Mouse (Mus musculus) naive thymus-derived CD4-positive, alpha-beta T cell, adult 2 months (primary cell): ENCODE measurements around the gene Cox17.

Experiments used
- DNase-seq: peaks from one replicate; pipeline ENCODE4 v3.0.0-alpha.2; 2011; ENCODE audit warnings: low read depth

Gene Cox17

DNA sequence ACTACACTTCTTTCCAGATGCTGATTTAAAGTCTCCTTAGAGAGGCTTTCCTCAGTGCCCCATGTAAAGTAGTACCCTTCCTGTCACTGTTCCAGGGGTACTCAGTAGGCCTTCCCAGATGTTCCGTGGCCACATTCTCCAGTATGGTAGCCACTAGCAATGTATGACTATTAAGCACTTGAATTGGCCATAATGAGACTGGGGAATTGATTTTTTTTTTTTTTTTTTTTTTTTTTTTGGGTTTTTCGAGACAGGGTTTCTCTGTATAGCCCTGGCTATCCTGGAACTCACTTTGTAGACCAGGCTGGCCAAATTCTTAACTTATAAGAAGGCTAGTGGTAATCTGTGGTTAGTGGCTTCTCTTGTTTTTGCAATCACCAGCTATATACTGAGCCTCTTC is 3.1 kb downstream of the Cox17 start:
- DNase-seq = no peak

DNA sequence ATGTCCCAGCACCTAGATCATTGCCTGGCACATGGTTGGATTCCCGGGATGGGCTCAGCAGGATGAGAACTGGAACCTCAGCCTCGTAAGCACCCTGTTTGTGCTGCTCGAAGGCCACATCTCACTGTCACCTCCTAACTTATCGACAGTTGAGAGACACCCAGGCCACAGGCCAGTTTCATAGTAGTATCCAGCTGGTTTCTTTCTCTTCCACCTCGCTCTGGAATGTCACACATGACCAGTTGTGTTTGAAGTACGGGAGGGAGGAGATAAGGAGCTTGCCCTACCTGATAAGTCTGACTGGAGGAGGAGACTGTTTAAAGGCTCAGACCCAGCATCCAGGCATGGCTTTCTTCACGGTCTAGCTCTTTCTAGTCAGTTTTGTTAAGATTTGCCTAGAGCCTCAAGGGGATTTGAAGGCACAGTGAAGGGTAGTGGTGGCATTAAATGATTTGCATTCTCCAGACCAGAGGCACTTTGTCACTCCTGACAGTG is 3.6 kb downstream of the Cox17 start:
- no peak for DNase-seq

DNA sequence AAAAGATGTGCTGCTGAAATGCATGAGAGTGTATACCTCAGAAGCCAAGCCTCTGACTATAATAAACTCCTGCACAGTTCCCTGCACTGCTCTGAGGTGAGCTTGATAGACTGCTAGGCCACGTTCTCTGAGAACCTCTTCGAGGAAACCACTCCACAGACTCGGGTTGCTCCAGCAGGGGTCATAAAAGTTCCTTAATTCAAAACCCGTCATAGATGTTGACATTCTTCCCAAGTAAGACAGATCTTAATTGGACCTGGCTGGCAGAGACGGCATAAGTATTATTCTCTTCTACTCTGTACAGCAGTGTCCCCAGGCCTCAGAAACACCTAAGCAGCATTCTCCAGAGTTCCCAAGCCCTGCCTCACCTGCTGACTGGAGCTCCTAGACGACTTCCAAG is 4.1 kb downstream of the Cox17 start:
- DNase-seq = no peak

DNA sequence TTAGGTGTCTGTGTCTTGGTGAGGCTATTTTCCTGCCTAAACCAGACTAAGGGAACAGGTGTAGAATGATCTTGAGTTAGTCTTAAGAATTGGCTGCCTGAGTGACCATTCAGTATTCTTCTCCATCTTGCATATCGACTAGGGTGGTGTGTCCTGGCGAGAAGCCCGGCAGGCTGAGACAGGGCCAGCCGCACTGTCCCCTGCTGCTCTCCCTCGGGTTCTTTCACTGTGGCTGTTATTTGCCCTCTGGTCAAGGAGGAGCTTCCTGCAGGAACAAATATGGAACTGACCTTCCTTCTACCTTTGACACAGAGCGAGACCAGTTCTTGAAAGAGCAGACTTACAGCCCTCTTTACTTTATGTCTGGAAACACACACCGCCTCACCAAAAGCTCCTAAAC is 5.2 kb downstream of the Cox17 start:
- no peak for DNase-seq

DNA sequence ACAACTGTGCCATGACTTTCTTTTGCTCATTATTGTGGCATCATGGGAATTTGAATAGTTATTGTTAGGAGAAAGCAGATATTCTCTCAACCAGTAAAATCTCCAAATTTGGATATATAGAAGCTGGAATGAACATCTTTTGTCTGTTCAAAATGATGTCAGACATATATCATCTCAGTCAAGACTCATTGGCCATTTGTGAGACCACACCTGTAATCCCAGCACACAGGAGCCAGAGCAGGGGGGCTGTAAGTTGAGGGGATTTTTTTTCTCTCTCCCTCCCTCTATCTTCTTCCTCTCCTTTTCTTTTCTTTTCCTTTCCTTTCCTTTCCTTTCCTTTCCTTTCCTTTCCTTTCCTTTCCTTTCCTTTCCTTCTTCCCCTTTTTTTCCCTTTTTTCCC is 6.1 kb downstream of the Cox17 start:
- peak; percentile 20 for DNase-seq

DNA sequence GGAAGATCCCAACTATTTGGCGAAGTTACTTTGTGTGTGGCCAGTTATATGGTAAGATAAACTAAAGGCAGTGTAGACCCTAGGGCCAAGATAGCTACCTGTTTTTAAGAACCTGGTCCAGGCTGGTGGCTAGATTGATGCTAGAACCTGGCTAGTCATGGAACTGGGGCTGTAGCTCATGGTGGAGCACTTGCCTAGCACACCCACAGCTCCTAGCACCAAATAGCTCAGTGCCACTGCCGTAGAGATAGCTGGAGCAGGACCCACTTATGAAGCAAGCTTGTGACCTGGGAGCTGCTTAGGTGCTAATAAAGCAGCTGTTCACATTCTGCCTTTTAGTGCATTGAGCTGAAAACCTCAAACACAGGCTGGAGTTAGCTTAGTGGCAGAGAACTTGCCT is 6.9 kb downstream of the Cox17 start:
- DNase-seq = peak; percentile 38

DNA sequence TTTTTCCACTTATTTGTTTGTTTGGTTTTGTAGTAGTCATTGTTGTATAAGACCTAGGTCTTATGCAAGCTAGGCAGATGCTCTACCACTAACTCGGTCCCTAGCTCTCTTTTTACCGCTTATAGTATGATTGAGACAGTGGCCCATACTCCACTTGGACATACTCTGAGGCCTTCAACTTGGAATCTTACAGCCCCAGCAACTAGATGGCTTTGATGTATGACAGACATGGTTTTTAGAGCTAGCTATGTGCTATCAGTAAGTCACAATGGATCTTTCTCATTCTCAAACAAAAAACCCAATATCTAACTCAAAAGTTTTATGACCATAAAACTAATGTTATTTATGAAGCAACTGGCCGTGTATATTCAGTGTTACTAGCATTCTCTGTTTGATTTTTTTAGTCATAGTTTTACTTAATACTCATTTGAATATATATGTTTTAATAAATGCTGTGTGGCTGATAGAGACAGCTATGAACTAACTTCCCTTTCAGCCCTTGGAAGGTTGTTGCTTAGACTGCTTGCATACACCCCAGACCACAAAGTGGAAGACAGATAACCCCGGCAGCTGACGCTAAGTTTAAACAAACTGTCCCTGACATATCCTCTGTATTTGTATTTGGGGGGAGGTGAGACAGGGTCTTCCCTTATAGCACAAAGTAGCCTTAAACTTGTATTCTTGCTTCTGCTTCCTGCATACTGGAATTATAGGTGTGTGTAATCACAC is 7.6 kb downstream of the Cox17 start:
- DNase-seq = no peak

DNA sequence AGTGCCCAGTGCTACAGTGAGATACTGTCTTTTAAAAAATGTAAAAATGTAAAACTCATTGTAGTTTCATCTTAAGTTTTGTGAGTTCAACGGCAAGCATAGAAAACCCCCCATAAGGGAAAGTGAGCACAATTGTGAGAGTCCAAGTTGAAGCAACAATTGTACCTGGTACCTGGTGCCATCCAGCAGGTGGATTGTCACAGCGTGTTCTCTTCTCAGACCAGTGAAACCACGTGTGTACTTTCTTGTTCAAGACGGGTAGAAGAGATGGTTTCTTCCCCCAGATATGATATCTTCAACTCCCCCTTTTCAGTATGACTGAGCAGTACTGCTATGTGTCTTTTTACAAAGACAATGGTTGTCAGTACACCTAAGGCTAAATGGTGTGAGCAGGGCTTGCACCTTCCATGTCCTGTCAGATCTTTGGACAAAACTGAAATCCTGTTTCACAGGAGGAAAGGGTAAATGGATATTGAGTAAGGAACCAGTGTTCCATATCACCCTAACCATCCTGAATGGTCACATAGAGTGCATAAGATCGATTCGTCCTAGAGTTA is 11.5 kb downstream of the Cox17 start:
- no peak for DNase-seq

DNA sequence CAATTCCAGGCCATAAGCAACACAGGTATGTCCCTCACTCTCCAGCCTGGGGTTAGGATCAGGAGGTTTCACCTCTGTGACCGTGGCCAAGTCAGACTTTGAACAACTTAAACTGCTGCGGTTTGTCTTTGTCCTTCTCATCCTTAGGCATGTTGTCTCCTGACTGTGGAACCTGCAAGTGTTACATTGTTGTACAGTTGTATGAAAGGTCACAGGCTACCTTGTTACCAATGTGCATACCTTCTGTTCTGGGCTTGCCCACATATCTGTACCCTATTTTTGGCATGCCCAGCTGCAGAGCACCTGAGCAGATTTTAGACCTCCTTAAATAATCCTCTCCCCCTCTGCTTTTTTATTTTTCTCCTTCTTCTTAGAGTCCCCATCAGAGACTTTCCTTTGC is 12.4 kb downstream of the Cox17 start:
- DNase-seq = no peak

DNA sequence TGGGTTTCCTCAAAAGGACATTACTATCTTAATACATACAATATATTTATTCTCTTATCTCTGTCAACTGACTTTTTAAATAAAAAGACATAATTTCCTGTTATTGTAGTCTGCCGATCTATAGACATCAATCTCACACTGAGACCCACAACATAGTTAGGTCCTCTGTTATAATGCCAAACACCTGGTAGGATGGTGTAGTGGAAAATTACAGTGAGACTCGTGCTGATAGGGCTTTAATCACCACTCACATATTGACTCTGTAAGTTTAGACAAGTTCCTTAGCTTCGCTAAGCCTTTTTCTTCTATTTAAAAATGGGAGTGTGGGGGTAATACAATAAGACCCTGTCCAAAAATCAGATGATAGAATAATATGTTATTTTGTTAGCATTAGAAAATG is 13.1 kb downstream of the Cox17 start:
- DNase-seq = no peak

DNA sequence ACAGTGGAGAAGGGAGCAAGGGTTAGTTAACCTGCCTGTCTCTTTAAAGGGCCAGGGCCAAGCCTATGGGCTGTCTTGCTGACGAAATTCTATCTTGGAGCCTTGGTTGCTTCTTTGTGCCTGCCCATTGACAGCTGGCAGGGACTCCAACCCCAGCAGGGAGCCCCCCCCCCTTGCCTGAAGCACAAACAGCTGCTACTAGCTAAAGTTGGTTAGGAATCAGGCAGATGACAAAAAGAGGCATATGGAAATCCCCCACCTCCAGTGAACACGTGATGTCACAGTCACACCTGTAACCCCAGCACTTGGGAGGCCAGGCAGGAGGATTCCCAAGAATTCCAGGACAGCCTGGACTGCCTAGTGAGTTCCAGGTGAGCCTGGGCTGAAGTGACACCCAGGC is 13.5 kb downstream of the Cox17 start:
- DNase-seq = no peak

DNA sequence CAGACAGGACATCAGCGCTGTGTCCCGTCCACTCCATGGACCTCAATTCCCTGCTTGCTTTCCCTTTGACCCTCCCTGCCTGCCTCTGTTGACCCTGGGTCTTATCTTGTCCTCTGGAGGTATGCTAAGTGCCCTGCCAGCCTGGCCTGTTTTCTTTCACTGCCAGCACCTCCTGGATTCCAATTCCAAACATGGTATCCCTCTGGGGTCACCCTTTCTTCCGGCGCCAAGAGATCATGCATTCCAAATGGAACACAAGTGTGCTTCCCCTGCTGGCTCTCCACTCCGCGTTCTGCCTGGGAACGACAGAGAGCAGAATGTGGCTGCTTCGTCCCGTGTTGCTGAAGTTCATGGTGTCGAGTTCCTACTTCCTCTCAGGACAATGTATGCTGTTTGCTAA is 15.1 kb downstream of the Cox17 start, which contains the start of gene Popdc2:
TSS of gene Popdc2 (plus strand) at position 277 of the 400 bp plus-strand sequence.
- no peak for DNase-seq

DNA sequence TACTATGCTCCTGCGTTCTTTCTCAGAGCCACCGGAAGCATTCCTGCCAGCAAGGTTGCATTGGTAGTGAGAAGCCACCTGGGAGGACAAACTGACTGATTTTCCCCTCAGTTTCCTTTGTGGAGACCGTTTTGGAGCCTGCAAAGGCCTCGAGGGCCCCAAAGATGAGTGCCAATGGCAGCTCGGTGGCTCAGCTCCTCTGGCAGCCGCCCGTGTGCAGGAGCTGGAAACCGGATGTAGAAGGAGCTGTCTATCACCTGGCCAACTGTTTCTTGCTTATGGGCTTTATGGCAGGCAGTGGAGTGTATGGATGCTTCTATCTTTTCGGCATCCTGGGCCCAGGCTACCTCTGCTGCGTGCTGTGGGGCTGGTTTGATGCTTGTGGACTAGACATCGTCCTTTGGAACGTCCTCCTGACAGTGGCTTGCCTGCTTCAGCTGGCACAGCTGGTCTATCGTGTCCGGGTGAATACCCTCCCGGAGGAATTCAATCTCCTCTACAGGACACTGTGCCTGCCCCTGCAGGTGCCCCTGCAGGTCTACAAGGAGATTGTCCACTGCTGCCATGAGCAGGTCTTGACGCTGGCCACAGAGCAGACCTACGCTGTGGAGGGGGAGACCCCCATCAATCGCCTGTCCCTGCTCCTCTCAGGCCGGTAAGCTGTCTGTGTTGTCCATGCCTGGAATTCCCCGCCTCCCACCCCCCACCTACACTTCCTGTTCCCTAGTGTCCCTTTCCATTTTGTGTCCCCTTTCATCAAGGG is 15.9 kb downstream of the Cox17 start:
- DNase-seq = no peak

DNA sequence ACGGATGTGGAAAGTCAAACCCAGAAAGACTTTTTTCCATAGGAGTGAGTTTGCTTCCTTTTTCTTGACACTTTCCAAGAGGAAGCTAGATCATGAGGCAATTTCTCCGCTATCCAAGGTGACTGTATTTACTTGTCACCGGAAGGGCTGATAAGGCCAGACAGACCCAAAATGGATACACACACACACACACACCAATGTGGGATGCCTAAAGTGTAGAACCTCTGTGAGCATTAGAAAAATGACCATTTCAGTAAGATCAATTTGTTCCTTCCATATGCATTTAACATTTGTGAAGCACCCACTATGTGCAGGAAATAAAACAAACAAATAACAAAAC is 16.4 kb downstream of the Cox17 start:
- no peak for DNase-seq

DNA sequence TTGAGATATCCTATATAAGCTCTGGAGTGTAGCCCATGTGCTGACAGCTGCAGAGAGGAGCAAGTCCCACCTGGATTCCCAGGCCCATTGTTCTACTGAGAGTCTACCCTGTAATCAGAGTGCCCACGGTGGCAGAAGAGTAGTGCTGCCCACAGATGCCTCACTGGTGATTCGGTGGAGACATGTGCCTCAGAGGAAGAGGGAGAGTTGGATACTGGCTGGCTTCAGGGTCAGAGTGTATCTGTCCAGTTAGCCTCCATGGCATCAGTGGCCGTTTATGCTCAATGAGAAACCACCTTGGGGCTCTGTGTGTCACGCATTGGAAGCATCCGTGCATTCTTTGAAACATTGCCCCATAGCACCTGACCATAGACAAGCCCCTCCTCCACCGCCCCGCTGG is 16.9 kb downstream of the Cox17 start:
- no peak for DNase-seq

DNA sequence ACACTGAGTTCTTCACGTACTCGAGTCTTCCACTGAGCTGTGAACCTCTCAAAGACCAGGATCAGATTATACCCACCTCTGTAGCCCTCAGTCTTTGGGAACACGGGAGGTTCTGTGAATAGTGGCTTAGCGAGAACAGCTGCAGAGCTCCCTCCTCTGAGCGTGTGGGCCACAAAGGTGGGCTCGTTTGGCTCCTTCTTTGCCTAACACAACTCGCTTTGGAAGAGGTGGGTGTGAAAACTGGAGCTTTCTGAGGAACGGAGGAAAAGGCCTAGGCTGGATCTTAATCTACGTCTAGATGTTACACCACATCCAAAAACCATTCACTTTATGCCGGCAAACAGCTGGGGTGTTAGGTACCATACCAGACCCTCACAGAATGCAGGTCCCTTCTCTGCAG is 18.6 kb downstream of the Cox17 start:
- DNase-seq = no peak

DNA sequence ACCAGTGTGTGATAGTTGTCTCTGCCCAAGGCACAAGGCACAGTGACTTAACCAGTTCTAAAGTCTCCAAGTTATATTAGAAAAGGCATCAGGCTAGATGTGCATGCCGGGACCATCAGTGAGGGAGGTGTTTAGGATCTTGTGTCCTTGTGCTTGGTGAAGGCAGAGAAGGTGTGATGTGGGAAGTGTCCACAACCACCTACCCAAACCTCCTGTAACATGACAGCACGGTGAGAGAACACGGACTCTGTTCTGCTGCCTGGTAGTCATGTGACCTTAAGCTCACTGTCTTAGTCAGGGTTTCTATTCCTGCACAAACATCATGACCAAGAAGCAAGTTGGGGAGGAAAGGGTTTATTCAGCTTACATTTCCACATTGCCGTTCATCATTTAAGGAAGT is 19.4 kb downstream of the Cox17 start:
- DNase-seq = no peak

DNA sequence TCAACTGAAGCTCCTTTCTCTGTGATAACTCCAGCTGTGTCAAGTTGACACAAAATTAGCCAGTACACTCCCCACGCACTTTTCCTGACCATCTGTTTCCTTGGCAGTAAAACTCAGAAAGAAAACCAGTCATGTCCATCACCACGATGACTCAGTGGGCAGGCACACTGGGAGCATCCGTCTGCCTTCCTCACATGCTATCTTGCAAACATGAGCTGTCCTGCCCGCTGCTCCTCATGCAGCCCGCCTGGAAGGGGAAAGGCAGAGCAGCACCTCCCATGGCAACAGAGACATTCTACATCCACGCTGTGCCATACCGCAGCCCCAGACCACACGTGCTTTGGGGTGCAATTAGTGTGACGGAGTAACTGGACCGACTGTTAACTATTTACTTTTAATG is 21.5 kb downstream of the Cox17 start:
- DNase-seq = no peak

DNA sequence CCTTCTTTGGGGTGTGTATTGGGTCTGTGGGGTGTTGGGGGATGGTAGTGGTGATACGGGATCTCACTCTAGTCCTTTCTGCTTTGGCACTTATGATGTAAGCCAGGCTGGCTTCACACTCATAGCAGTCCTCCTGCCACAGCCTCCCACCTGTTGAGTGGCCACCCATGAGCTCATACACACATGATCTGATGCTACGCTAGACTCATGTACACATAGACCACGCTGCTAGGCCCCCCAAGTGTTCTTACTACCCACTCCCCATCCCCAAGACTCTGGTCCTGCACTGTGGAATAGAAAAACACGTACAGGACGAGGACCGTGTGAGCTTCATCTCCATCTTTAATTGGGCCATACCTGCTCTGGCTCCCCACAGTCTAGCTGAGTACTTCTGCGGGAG is 22.2 kb downstream of the Cox17 start:
- no peak for DNase-seq

DNA sequence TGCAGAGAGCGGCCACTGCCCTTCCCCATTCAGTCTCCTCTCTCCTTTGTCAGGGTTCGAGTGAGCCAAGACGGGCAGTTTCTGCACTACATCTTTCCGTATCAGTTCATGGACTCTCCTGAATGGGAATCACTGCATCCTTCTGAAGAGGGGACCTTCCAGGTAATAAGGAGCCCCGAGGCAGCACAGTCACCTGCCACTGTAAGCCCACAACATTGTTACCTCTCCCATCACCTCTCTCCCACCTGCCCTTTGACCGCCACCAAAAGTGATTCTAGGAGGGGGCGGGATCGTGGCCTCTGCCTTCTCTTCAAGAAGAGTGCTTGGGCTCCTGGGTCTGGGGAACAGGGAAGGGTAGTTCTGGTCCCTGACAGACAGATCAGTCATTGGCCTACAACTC is 22.6 kb downstream of the Cox17 start:
- no peak for DNase-seq

DNA sequence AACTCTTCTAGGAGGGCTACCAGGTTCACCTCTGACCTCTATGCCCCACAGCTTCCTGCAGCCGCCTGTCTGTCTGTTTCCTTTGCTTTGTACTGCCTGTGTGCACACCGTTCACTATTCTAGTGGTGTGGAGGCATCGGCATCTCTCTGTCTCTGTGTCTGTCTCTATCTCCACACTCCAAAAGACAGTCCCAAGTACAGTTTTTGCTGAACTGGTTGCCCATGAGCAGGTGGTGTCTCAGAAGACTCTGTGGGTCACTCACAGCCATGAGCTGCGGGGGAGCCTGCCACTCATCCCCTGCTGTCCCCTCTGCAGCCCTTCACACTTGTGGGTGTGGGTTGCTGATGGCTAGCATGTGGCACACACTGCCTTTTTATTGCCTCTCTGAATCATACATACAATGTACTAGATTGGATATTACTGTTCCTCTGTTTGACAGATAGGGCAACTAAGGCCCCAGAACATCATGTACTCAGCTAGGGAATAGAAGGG is 23.2 kb downstream of the Cox17 start:
- no peak for DNase-seq

DNA sequence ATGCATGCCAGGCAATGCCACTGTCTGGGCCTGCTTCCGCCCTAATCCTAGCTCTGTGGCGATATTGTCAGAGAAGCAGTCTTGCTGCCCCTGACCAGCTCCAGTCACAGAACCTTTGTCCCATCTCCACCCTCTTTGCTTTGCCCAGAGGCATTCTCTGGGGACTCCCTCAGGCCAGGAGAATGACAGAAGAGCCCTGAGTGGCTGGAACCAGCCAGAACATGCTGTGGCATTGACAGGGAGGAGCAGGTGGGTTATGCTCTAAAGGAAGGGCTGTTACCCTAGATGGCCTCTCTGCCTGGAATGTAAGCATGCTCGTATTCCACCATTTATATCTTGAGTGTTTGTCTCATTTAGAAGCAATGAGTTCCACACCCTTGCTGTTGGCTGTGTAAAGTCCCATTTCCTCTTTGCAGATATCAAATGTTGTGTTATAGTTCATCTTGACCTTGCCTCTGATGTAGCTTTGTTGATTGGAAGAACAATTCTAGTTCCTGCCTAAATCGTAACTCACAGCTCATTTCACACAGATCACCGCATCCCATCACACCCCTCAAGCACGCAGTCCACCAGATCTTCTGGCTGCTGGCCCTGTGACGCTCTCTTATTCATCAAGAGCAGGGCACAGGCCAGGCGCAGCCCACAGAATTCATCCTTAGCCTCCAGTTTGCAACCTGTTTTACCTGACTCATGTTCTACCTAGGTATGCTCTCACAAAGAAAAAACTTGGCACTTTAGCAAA is 24.0 kb downstream of the Cox17 start:
- no peak for DNase-seq
